Mouse (Mus musculus) embryo, embryonic 10 days (tissue): ENCODE results near the gene Tmem206.

Source experiments
- DNase-seq: peaks from one replicate; pipeline ENCODE4 v3.0.0-alpha.2; 2015; ENCODE audit warnings: low spot score

The Tmem206 gene

DNA sequence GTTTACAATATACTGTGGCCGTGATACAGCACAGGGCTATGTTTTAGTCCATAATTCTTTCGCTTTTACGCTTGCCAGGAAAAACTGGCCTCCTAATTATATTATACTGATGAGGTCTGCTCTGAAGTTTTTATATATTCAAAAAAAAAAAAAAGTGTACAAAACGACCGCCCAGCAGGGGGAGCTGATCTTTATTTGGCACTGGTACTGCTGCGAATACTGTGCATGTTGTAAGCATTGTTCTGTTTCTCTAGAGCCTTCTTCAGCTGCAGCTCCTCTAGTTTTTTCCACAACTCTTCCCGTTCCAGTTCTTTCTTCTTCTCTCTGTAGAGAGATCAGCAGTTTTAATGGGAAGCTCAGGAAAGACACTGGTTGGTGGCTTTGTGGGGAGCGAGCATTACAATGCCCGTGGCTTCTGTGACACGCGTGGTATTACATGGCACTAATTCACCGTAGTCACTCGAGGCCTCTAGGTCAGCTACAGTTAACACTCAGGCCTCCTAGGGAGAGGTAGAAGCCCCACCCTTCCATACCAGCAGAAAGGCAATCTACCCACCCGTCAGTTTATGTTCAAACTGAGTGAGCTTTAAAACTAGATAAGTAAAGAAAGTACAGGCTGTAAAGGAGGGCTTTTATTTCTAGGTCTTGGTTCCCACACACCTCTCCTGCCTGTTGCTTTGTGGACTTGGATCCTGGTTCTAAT, 27.2 kb downstream of the Tmem206 start:
- peak; percentile 71 for DNase-seq

GRCm38 (mm10) chr1:191353836-191354235, 28.1 kb downstream of the Tmem206 start:
- no peak for DNase-seq

DNA sequence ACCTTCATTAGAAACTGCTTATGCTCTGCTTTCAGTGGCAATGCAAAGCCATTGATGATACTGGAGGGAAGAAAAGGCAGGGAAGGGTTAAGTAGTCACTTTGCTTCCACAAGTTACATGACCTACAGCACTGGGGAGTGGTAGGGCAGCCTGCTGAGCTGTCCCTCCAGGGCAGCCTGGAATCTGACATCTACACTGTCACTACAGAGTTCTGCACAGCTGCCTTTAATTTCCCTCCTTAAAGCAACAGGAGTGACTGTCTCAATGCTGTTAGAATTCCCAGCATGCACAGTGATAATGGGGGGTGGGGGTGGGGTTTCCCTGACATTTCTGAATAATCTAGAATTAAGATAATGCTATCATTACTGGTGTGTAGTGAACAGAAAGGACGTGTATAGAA, 31.2 kb downstream of the Tmem206 start:
- DNase-seq = peak; percentile 44

DNA sequence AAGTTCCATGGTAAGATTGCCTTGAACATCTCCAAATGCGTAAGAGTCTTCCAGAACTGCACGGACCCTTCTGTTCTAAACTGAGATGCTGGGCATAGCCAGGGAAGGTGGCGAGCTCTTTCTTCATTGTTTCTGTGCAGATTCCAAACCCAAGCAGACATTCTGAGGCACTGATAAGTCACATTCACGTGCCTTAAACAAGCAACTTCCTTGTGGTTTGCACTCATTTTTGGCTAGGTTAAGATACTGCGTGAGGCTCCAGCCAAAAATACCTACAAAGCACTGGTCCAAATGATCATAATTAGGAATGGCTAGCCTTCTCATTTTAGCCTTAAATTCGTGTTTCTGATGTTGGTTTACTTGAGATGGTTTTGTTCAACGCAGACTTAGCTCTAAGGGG, 33.8 kb downstream of the Tmem206 start:
- no peak for DNase-seq

DNA sequence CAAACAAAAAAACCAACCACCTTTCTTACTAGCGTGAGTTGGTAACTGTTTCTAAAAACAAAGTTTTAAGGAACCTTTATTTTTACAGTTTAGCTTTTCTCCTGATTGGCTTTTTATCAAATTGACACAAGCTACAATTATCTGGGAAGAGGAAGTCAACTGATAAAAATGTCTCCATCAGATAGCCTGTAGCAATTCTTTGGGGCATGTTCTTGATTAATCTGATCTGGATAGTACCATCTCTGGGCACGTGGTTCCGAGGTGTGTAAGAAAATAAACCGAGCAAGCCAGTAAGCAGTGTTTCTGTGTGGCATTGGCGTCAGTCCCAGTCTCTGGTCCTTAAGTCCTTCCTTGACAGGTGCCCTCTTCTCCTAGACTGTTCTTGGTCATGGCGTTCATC, 36.7 kb downstream of the Tmem206 start:
- no peak for DNase-seq

GRCm38 (mm10) chr1:191364477-191364876, 38.8 kb downstream of the Tmem206 start:
- peak; percentile 60 for DNase-seq

- DNase-seq = no peak
Measured at GRCm38 (mm10) chr1:191368193-191368592, 42.5 kb downstream of the Tmem206 start.

- no peak for DNase-seq
Measured at GRCm38 (mm10) chr1:191369140-191369539, 43.4 kb downstream of the Tmem206 start.

DNA sequence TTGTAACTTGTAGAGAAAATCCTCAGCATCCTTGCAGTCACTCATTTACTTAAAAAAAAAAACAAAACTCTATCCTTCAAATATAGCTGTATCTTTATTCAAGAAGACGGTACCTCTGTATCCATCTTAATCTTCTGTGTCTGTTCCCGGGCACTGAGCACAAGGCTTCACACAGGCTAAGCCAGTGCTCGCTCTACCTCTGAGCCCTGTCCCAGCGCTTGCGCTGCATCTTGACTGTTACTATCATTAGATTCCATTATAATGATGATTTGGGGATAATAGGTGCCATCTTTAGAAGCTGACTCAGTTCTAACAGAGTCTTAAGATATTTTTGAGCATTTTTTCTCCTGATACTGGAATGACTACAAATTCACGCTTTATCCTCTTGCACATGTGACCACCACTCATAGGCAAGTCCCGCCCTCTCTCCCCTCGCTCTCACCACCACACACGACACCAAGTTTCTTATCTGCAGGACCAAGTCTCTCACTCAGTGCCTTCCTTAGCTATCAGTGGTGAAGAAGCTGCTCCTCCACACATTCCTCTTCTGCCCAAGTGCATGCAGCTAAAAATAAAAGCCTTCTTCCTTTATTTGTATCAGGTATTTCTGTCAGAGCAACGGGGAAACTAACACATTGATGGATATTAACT, 49.4 kb downstream of the Tmem206 start:
- no peak for DNase-seq

GRCm38 (mm10) chr1:191375644-191375998, 49.9 kb downstream of the Tmem206 start:
- no peak for DNase-seq

- no peak for DNase-seq
Measured at GRCm38 (mm10) chr1:191378080-191378479, 52.4 kb downstream of the Tmem206 start.

GRCm38 (mm10) chr1:191380843-191381242, 55.1 kb downstream of the Tmem206 start:
- no peak for DNase-seq

DNA sequence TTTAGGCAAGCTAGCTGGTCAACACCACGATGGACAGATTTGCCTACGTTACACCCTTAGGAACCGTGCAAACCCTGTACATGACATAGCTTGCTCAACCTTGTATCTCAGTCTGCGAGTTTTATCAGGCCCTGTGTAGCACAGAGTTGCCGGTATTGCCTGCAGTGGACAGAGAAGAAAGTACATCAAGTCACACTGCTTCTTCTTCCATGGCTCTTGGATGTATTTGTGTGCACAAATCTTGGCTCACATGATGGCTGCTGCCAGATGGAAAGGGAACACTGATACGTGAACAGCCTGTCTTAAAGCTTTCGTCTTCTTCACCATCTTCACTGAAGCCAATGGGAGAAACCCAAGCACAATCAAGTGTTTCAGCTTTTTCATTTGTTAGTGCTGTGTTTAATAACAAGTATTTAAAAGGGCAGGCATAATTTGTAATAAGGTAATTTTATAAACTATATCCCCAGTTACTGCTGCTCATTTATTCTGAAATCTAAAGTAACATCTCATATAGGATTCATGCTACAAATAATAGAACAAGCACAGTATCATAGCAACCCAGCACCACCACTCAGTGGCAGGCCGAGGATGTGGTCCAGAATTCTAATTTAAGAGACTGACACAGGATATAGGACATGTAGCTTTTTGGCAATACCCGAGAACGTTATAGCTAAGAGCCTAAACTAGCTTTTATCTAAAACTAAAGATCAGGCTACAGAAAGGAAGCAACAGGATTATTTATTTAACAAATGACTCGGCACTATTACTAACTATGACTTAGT, 56.4 kb downstream of the Tmem206 start:
- DNase-seq = no peak

DNA sequence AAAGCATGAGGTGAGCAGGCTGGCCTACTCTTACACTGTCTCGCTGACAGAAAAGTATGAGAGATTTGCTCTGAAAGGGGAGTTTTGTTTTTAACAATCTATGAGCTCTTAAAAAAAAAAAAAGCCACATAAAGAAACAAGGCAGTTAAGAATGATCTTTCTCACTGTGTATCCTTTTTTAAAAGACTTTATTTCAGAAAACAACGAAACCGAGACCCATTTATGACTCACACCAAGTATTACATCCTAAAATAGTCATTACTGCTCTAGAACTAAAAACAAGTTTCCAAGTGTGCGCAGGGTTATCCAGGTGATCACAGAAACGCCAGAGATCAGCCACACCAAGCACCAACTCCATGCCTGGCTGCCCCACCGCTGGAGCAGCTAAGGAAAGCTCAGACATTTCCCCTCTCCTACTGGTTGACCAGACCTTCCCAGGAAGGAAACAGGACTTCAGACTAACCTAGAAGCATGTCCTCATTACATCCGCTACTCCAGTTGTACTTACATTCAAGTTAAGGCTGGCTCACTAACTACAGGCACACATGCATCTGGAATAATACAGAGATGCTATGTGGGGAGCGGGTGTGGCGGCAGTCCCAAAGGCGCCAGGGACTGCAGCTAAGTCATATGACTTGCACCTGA, 59.2 kb downstream of the Tmem206 start:
- DNase-seq = no peak

DNA sequence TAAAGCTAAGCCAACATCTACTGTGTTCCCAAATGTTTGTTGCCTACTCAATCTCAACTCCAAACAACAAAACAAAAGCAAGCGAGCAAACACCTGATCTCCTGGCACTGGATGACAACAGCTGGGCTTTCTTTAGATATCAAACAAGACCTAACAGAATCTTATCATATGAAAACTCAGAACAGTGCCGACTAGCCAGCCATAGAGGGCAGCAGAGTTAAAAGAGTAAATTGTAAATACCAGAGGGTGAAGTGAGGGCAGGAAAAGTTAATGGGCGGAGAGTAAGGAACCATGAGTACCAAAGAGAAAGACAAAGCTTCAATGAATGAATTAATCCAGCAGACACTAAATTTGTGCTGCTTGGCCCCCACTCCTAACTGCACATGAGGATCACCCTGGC, 65.6 kb downstream of the Tmem206 start:
- peak; percentile 78 for DNase-seq

DNA sequence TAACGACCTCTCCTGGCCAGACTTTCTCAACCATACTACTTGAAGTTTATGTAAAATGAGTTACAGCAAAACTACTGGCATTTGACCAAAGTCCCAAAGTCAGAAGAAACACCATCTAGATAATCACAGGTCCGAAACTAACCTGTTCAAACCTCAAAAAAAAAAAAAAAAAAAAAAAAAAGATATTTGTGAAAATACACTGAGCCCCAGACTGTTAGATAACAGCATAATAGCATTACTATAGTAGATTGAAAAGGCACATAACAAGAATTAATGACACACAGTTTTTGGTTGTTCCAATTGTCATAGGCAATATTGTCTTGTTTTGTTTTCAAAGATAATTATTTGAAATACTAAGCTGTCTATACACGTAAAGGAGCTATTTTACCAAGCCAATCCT, 67.8 kb downstream of the Tmem206 start:
- no peak for DNase-seq

GRCm38 (mm10) chr1:191394126-191394525, 68.4 kb downstream of the Tmem206 start:
- DNase-seq = no peak

DNA sequence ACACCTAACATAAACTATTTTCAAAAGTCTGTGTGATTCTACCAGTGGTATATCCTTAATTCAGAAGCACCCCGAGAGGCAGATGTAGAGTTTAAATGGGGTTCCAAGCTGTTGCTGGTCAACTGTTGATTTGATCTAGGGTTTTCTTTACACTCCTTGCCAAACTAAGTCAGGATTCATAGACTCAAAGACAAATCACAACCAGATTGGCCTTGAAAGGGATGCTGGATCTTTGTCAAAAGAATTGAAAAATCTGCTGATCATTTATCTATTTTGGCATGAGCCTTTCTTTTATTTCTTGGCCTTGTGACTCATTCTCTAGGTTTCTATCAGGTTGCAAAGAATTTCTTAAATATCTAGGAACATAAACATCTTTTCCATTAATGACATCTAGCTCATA, 69.5 kb downstream of the Tmem206 start:
- no peak for DNase-seq

DNA sequence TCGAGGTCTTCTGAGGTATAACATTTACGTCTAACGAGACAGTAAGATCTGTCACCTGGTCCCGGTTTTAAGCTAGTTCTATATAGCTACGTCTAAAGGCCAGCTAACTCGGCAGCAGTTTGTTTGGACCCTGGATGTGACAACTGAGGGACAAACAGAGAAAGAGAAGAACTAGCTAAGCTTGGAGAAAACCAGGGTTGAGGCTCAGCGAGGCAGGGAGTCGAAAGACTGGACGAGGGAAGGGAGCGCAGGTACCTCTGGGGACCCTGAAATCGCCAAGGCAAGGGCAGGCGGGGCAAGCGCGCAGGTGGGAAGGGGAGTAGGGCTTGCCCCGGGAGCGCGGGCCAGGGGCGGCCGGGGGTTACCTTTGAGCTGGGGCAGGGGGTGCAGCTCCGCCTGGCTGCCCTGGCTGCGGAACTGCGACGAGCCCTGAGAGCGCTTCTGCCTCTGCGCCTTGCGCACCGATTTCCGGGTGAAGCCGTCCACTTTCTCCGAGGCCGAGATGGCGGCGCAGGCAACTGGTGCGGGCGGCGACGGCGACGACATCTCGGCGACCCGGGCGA, 70.2 kb downstream of the Tmem206 start:
- peak; percentile 59 for DNase-seq

GRCm38 (mm10) chr1:191396446-191396845, 70.7 kb downstream of the Tmem206 start:
- DNase-seq = no peak

DNA sequence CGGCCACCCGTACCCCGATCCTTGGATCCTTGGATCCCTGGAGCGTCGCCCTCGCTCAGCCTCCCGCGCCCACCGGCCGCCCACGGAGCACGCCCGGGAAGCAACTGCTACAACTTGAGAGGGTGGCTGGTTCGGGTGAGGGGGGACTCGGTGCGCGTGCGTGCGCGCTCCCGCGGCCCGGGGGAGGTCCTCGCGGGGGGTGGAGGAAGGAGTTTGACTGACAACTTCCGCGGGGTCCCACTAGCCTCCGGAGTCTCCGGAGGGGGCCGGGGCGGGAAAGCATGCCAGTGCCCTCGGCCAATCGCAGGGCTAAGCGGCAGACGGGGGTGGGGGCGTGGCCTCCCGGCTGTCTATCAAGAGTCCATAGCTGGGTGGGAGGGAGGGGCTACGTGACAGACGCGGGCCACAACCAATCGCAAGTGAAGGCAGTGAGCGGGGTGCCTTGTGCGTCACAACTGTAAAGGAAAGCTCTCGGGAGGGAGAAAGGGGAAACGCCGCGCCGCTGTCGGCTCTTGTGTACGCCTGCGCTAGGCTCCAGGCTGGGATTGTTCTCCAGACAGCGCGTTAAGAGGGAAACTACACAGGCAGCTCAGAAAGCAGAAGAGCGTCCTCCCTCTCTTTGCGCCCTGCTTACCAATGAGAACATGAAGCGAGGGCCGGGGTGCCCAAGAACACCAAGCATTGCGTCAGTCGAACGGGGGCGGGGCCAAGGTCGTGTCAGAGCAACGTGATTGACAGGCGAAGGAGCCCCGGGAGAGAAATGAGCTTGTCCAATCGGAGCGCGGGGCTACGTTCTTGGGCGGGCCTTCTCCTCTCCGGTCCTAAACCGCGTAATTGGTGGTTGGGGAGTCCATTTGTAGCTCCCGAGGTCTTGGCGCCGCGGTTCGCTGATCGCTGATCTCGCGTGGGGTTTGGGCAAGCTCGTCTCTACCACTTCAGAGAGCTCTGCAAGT, 71.5 kb downstream of the Tmem206 start:
- peak; percentile 100 for DNase-seq
